Mouse (Mus musculus) v-Abl transformed pro-B cells (cell line): ENCODE data around the gene Tmsb10.

Experiments
- in situ Hi-C, 2 experiments: fragments of 400-800 bp; cut with MboI; formaldehyde crosslinking; loops; one replicate each; pipeline ENCODE4 v1.15.1; 2025; ENCODE audit not compliant: unreplicated experiment in 2 of 2

The Tmsb10 gene

DNA sequence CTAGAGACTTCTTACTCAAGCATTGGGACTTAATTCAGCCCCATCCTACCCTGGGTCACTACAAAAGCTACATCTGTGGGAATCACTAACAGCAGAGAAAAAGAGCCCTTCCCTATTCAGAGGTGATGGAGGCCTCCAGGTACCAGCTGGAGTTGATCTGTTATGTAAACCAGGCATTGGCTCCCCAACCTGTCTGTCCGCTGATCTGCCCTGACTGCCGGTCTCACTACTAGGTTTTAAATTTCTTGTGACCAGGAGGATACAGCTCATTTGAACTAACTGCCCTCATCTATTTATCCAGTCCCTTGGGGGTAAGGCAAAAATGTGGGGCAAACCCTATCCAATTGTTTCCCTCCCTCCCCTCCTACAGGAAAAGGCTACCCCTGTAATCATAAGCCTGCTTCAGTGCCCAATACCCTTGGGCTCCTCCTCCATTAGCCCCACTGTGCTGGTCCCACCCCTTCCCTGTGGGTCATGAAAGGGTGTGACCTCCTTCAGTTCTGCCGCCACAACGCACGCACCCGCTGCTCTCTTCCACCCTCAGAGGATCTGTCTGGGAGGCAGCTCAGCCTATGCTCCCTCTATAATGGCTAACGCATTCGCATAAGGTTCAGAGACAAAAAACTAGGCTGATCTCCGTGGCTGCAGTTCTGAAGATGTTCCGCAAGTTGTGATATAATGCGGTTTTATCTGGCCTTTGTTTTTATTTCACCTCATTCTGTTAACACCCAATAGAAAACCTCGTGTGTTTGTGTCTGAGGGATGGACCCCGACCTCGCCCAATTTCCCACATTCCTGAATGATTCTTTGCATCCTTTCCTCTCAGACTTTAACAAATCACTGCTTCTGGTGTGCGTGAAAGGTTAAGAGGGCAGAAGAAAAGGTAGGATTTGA lies 2.1 kb downstream of the Tmsb10 start:
- in situ Hi-C loops: no loop called here

DNA sequence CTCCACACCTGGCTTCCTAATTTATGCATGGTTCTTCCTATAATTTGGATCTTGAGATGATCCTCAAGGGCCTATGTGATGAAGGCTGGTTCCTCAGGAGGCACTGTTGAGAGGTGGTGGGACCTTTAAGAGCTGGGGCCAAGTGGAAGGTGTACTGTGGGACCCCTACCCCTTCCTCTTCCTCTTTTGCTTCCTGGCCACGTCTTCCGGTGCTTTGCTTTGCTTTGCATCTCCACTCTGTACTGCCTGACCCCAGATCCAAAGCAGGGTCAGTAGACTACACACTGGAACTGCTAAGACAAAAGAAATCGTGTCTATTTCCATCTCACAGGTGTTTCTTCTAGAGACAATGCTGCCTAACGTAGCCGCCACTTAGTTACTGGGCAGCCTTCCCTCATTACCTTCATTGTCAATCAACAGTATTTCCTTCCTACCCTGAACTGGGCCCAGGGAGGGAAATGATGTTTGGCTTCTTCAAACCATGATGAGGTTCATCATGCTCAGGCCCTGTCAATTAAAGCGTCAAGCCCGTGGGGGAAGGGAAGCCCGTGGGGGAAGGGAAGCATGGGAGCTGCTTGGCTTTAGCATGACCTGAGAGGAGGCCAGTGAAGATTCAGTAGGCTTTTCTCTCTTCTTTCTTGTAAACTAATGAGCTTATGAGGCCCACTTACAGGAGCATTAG lies 2.9 kb downstream of the Tmsb10 start:
- in situ Hi-C loops: no loop called here

DNA sequence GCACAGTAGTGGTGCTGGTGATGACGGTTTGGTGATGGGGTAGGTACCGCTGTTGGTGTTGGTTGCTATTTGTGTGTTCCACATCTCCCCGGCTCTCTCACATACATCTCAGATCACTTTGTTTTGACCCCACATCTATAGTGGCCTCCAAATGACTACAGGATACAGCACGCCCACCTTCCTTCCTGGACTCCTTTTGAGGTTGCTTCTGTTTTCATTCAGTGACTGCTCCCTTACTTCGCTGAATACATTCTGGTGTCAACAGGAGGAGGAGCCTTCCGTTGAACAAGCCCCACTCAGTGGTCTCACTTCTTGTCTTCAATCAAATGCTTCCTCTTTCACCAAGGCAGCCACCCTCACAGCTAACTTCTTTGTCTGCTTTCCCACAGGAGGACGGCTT lies 3.8 kb downstream of the Tmsb10 start:
- in situ Hi-C loops: no loop called here

DNA sequence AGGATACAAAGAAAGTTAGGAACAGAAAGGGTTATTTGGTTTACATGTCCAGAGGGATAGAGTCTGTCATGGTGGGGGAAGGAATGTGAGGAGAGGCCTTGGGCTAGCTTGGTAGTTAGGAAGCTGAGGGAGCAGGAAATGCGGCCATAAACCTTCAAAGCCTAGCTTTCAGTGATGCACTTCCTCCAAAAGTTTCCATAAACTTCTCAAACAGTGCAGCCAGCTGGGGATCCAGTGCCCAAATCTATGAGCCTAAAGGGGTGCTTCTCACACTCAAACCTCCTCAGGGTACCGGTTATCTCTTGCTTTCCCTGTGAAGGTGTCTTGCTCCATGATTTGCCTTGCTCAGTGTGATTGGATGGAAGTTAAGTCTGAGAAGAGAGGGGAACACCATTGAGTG lies 5.6 kb downstream of the Tmsb10 start:
- in situ Hi-C loops: no loop called here

DNA sequence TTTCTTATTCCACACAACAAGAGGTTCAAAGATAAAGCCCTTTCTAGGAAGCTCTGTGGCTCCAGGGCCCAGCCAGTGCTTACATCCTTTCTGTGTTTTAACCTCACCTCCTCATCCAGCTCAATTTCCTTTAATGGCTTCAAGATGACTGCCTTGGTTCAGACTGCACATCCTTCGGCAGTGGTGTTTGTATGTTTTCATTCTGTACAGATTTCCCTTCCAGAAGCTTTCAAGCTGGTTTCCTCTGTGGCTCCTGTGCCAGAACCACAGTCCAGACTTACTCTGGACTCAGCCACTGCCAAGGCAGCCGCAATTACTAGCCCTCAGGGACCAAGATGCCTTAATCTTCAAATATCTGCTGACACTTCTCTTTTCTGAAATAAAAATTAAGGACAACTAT lies 6.3 kb downstream of the Tmsb10 start:
- in situ Hi-C loops: no loop called here

DNA sequence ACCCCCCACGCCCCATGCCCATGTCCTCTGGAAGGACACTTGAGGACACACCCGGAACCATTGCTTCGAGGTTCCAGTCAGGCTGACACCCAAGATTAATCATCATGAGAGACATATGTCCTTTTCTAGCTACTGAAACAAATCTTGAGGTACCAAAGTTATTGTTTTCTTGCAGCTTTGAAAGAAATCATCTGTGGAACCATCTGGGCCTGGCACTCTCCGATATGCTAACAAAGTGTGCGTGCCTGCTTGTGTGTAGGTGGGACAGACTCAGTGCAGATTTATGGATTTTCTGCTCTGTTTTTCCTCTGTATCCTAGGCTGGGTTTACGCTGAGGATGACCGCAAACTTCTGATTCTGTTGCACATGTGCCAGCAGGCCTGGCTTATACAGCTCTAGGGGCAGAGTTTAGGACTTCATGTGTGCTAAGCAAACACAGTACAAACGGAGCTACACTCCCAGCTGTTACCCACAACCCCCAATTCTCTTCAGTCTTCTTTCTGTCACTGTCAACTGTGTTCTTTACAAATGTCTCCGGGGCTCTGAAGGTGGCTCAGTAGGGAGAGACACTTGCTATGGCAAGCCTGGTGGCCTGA lies 9.3 kb downstream of the Tmsb10 start:
- in situ Hi-C loops: loop anchor here in 1 of 2 experiments (10.0 kb wide), 1 partner anchor 276 kb away; the partner anchor contains the start of gene Dnah6

DNA sequence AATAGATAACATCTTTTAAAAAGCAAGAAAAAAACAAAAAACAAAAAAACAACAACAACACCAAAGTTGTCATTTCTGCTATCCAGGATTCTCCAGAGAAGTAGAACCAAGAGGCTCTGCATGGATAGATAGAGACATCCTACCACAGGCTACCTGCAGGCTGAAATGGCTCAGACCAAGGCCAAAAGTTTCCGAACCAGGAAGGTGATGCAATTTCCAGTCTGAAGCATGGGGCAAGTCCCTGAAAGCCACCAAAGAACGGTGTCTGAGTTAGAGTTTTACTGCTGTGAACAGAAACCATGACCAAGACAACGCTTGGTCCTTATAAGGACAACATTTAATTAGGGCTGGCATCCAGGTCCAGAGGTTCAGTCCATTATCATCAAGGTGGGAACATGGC lies 10.2 kb downstream of the Tmsb10 start:
- in situ Hi-C loops: loop anchor here in 1 of 2 experiments (10.0 kb wide), 1 partner anchor 276 kb away; the partner anchor contains the start of gene Dnah6

DNA sequence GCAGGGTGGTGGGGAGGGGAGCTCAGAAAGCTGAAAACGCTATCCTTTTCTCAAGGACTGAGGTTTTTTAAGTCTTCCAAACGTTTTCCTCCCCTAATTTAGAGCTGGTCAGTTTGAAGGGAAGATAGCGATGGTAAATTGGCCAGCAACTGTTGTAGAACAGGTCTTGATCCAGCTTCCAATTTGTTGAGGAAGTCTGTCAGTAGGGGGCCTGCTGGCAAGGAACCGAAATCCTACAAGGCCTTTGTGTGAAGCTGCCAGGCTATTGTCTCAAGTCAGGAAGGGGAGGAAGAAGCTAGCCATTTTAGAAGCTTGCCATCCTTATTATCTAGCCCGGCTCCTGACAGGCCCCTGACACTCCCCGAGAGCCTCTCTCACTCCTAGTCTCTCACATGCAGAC lies 10.6 kb downstream of the Tmsb10 start:
- in situ Hi-C loops: loop anchor here in 1 of 2 experiments (10.0 kb wide), 1 partner anchor 277 kb away; the partner anchor contains the start of gene Dnah6

DNA sequence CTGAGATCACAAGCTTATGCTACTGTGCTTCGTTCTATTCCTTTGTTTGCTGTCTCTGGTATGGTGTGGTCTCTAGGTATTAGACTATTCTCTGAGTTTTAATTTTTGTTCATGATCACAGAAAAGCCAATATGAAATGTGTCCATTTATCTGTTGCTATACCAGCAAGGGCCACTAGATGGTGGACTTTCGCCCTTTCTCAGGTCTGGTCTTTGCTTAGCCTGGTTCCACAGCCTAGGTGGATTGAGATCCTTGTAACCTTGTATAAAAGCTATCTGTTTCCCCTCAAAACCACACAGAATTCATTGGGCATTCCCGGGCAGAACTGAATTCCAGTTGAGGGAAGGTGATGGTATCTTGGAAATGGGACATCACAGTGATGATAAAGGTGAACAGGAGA lies 18.1 kb downstream of the Tmsb10 start:
- in situ Hi-C loops: loop anchor here (5.0 to 10.0 kb wide), 5 partner anchors 77 to 284 kb away; partner anchors contain the start of gene Dnah6 (in 2 of the 2)

DNA sequence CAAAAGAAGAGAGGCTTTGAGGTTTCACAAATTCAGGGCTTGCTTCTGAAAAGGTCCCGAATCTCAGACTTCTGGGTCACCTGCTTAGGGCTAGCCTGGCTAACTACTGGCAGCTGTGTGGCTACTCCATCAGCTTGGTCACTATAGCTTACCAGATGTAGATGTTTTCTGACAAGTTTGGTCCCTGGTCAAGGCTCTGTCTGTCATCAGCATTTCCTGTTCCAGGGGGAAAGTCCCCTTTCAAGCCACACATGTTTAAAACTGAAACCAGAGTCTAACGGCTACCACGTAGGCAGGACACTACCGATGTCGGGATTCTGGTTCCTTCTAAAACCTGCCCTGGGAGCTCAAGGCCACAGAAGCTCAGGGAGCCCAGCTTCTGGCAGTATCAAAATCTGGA lies 20.7 kb downstream of the Tmsb10 start:
- in situ Hi-C loops: no loop called here

DNA sequence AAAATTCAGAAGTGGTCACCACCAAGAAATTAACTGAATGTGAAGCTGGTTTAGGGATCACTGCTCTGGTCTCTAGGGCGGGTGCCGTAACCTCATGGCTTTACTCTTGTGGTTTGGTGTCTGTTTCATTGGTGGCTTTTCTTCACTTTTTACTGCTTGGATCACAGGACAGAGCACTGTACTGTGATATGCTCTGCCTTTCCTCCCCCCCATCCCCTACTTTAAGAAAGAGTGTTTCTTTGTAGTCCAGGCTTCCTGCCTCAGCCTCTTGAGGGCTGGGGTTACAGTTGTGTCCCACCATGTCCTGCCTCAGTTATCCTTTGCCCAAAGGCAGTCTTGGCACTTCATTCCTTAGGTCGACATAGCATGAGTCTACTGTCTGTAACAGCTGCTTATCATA lies 21.1 kb downstream of the Tmsb10 start:
- in situ Hi-C loops: no loop called here

DNA sequence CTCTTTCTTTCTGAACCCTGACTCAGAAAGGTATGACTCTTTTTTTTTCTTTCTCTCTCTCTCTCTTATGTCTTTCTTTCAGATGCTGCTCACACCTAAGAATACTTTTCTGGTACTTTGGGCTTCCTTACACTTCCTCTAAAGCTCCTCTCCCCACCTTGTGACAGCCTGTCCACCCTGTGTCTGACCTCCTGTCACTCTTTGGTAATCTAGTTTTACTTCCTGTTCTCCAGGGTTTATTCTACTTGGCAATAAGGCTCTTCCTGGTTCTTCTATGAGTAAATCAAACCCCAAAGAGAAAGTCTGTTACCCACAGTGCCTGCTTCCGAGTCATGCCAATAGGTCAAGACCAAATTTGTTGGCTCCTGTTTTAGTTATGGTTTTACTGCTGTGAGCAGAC lies 25.6 kb downstream of the Tmsb10 start:
- in situ Hi-C loops: no loop called here

DNA sequence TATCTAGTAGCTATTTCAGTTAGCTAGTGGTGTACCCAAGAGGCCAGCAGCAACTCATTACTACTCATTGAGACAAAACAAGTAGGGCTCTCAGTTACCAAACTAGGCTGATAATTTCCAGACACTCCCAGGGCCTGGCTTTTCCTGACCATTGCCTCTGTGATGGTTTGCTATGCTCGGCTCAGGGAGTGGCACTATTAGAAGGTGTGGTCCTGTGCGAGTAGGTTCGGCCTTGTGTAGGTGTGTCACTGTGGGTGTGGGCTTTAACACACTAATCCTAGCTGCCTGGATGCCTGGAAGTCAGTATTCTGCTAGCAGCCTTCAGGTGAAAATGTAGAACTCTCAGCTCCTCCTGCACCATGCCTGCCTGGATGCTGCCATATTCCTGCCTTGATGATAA lies 27.0 kb downstream of the Tmsb10 start:
- in situ Hi-C loops: no loop called here

DNA sequence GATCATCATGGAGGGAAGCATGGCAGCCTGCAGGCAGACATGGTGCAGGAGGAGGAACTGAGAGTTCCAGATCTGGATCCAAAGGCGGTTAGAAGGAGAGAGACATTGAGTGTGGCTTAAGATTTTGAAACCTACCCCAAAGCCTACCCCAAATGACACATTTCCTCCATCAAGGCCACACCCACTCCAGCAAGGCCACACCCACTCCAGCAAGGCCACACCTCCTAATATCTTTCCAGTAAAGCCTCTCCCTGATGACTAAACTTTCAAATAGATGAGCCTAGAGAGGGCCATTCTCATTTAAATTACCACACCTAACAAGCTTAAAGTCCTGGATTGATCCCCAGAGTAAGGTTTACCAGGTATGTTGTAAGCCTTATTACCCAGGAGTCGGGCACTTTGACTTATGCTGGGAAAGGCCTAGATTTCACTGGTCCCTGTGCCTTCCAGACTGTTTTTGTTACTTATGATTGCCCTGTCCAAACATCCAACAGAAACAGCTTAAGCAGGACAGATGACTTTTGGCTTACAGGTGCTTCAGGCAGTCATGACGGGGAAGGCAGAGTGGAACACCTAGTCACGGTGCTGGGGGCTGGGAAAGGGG lies 28.7 kb downstream of the Tmsb10 start:
- in situ Hi-C loops: no loop called here

DNA sequence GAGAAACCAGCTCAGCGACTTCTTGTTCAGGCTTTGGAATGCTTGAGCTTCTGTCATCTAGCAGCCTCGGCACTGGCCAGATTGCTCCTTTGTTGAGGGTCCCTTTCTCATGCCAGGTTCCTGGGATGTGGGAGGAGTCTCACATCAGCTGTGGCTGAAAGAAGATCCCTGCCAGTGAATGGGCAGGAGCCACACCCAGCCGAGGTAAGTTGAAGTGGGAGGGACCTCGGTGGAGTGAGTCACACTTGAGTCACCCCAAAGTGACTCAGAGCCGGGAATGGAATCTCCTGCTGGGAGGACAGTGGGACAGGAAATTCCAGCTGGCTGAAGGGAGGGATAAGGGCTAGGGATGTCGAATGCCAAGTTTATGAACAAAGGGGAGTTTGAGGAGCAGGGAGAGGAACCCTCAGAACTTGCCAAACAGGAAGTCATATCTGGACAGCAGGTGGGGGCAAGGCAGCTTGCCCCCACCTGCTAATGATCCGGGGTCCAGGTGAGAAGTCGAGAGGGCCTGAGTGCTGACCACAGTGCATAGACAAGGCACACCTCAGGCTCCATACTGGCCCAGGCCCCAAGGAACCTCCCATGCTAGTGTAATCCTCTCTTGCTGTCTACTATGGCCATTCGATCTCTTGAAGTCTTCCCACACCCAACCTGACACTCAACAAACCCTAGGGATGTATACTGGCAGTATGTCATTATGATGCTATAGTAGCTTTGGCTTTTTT lies 31.6 kb downstream of the Tmsb10 start:
- in situ Hi-C loops: no loop called here

DNA sequence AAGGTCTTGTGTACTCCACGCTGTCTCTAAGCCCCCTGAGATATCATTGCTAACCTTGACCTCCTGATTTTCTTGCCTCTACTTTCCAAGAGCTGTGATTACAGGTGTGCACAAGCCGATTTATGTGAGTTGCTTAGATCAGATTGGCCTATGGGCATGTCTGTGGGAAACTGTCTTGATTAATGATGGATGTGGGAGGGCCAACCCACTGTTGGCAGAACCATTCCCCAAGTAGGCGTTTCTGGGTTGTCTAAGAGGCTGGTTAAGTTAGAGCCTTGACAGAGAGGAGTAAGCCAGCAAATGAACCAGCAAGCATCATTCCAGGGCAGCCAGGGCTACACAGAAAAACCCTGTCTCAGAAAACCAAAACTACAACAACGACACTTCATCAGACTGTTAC lies 32.5 kb downstream of the Tmsb10 start:
- in situ Hi-C loops: no loop called here

DNA sequence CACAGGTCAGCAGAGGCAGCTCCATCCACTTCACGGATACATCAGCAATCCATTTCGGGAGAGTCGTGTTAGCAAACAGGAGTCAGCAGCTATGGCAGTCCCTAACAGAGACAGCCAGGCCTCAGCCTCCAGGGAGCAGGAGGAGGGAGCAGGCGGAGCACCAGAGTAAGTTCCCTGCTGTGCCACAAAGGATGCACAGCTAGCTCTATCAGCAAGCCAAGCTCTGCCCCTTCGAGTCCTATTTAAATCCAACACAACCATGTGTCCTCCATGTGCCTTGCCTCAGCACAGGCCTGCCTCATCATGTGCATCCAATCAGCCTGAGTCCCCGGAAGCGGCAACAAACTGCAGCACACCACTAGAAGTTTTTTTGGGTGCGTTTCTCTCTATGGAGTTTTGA lies 35.2 kb downstream of the Tmsb10 start:
- in situ Hi-C loops: no loop called here

DNA sequence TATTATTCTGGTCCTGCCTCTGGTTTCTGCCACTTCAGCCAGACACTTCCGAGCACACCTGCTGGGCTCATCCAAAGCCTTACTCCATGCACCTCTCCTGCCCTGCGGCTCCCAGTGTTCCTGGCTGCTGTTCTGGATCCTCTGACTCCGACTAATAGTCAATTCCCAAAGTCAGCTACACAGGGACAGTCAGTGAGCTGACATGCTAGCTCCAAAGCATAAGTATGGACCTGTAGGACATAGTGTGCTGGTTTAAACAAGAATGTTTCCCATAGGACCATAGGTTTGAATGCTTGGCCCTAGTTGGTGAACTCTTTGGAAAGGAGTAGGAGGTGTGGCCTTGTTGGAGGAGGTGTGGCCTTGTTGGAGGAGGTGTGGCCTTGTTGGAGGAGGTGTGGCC lies 37.5 kb downstream of the Tmsb10 start:
- in situ Hi-C loops: no loop called here

DNA sequence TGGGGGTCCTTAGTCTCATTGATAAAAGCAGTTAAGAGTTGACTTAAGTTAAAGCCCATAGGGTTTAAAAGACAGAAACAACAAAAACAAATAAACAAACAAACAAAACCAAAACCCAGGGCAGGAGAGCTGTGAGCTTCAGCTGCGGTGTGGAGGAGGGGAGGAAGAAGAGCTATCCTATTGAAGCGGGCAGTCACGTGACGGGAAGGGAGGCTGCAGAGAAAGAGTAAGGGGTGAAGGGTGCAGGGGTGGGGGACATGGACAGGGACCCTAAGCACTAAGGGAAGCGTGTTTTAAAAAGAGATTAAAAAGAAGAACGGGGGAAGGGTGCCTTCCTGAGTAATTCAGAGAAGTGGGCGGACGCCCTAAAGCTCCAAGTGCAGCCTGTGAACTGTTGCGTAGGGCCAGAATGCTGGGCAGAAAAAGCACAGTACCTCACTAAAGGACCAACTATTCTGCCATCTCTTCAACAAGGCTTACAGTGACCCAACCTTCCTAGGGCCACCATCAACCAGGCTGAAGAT lies 40.0 kb downstream of the Tmsb10 start:
- in situ Hi-C loops: no loop called here

DNA sequence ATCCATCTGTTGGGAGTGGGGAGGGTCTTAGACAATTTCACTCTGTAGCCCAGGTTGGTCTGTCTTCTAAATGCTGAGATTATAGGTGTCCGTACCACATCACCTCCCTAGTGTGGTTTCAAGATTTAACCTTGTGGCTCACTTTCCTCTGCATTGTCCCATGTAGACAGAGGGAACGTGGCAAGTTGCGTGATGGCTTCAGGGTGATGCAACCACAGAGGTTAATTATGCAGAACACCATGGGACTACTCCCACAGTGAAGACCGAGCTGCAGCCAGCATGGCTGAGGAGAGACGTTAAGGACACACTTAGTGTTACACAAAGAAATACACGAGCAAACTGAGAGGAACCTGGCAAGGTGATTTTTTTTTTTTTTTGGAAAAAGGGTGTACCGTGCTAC lies 42.2 kb downstream of the Tmsb10 start:
- in situ Hi-C loops: no loop called here
